36 mouse cellular contexts compared by ENCODE assay signal in genomic region chr1:78546258-78546657, GRCm38 (mm10). TPM values are rescaled to one million over a fixed set of nuclear protein-coding genes. Genes with fewer than 3 reads are reported as not detected.
"Had no signal": no experiment of that assay in that cellular context is flagged by ENCODE, and none has a peak within 500 bp of the region (broad histone marks: within the 10 kb centered on the region; RNA-seq: fewer than 3 reads in every experiment).

No protein-coding gene starts in this region.

- H3K9me3 ChIP-seq: limb, embryonic 10.5 days; limb, embryonic 12.5 days; limb, embryonic 15.5 days; liver, embryonic 12.5 days; liver, embryonic 13.5 days; liver, embryonic 15.5 days; lung, embryonic 15.5 days; midbrain, embryonic 10.5 days; midbrain, embryonic 12.5 days; midbrain, embryonic 13.5 days; midbrain, embryonic 15.5 days had no signal

- H3K36me3 ChIP-seq: limb, embryonic 10.5 days; limb, embryonic 12.5 days; limb, embryonic 13.5 days; limb, embryonic 15.5 days; liver, embryonic 12.5 days; liver, embryonic 13.5 days; liver, embryonic 15.5 days; lung, embryonic 15.5 days; midbrain, embryonic 10.5 days; midbrain, embryonic 12.5 days; midbrain, embryonic 13.5 days; midbrain, embryonic 15.5 days had no signal

- DNase-seq: left cerebral cortex, postnatal 4 days; liver; liver, embryonic 13.5 days; liver, postnatal 0 days; lung, adult 18-20 months; lung, adult 2 months; lung, embryonic 14.5 days; lung, postnatal 10 days; lung, postnatal 14 days; lung, postnatal 36 days; lung, postnatal 4 days; midbrain, embryonic 14.5 days had no signal

- ATAC-seq: liver, embryonic 12.5 days; liver, postnatal 0 days; lung, postnatal 0 days; midbrain, embryonic 13.5 days; midbrain, embryonic 15.5 days; midbrain, embryonic 16.5 days had no signal

- H3K4me2 ChIP-seq: limb, embryonic 12.5 days; limb, embryonic 13.5 days; limb, embryonic 15.5 days; liver, embryonic 11.5 days; liver, embryonic 12.5 days; liver, embryonic 13.5 days; liver, embryonic 15.5 days; lung, embryonic 14.5 days; lung, embryonic 15.5 days; midbrain, embryonic 11.5 days; midbrain, embryonic 12.5 days; midbrain, embryonic 13.5 days; midbrain, embryonic 15.5 days had no signal

- H3K27me3 ChIP-seq: limb, embryonic 12.5 days; limb, embryonic 13.5 days; limb, embryonic 15.5 days; liver, embryonic 12.5 days; liver, embryonic 13.5 days; liver, embryonic 15.5 days; lung, embryonic 15.5 days; midbrain, embryonic 12.5 days; midbrain, embryonic 13.5 days; midbrain, embryonic 15.5 days had no signal

- H3K4me3 ChIP-seq: limb, embryonic 10.5 days; limb, embryonic 12.5 days; limb, embryonic 13.5 days; limb, embryonic 15.5 days; liver, embryonic 12.5 days; liver, embryonic 13.5 days; liver, embryonic 15.5 days; lung, embryonic 15.5 days; megakaryocyte, embryonic 14.5 days; midbrain, embryonic 10.5 days; midbrain, embryonic 12.5 days; midbrain, embryonic 13.5 days; midbrain, embryonic 15.5 days; myocyte had no signal

- H3K9ac ChIP-seq: limb, embryonic 12.5 days; limb, embryonic 13.5 days; limb, embryonic 15.5 days; liver, embryonic 12.5 days; liver, embryonic 13.5 days; liver, embryonic 14.5 days; liver, embryonic 15.5 days; liver, postnatal 0 days; lung, embryonic 14.5 days; lung, embryonic 15.5 days; midbrain, embryonic 12.5 days; midbrain, embryonic 13.5 days; midbrain, embryonic 15.5 days had no signal

- H3K27ac ChIP-seq: limb, embryonic 10.5 days; limb, embryonic 12.5 days; limb, embryonic 13.5 days; limb, embryonic 15.5 days; liver, embryonic 12.5 days; liver, embryonic 13.5 days; liver, embryonic 14.5 days; liver, embryonic 15.5 days; lung, embryonic 15.5 days; macrophage; midbrain, embryonic 10.5 days; midbrain, embryonic 12.5 days; midbrain, embryonic 13.5 days; midbrain, embryonic 15.5 days had no signal

- H3K4me1 ChIP-seq: limb, embryonic 10.5 days; limb, embryonic 12.5 days; limb, embryonic 13.5 days; limb, embryonic 15.5 days; liver, embryonic 12.5 days; liver, embryonic 13.5 days; liver, embryonic 15.5 days; lung, embryonic 15.5 days; midbrain, embryonic 10.5 days; midbrain, embryonic 12.5 days; midbrain, embryonic 13.5 days; midbrain, embryonic 15.5 days had no signal

RNA-seq across cellular contexts. Expression of gene BC035947, which starts 34.3 kb away (rescaled TPM):
- polyA plus RNA-seq: liver, adult 2 months; liver, embryonic 11.5 days; liver, embryonic 12.5 days; liver, embryonic 13.5 days; liver, embryonic 16.5 days; liver, postnatal 0 days; macrophage; myocyte had no signal

RNA-seq across cellular contexts. Expression of gene Mogat1, which starts 35.5 kb away (rescaled TPM):
- polyA plus RNA-seq: limb, embryonic 11.5 days; limb, embryonic 12.5 days; limb, embryonic 13.5 days; liver, embryonic 11.5 days; liver, embryonic 12.5 days; liver, embryonic 13.5 days; liver, embryonic 15.5 days; liver, embryonic 16.5 days; liver, postnatal 0 days; lung, embryonic 14.5 days; lung, embryonic 16.5 days; macrophage; midbrain, embryonic 11.5 days; midbrain, embryonic 12.5 days; myocyte; neural tube, embryonic 11.5 days had no signal
